ENCODE assay signal across 8 mouse cellular contexts in the genomic region with DNA sequence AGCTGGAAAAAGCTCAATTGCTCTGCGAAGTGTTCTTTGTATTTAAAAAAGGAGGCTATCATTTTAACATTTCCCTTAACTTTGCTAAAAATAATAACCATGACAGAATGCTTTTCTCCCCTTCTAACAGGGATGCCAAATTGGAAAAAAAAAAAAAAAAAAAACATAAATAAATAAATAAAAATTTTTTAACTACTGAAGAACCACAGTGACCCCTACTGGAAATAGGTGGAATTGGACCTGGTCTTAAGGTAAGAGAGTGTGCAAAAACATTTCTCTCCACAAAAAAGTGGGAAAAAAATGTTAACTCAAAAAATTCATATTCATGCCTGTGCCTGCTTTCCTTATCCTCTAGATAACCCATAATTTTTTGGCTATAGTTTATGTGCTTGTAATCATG.
DNase-seq lines count a peak whose midpoint lies in the region; ATAC-seq lines count a peak whose summit lies in the region.

No protein-coding gene starts in this region.

- 81% methylated on average over 1 of the region's 1 CpGs for WGBS in heart, embryonic 11.5 days (ENCODE audit: insufficient replicate concordance)
- 85% methylated on average over 1 of the region's 1 CpGs for WGBS in neural tube, embryonic 11.5 days
- 64% methylated on average over 1 of the region's 1 CpGs for WGBS in intestine, embryonic 16.5 days

- peak; percentile 16 for DNase-seq in heart, adult 8-10 months (ENCODE audit: low spot score)
- DNase-seq in neural tube, embryonic 11.5 days (ENCODE audit: low spot score) = peak; percentile 26
- DNase-seq in neural tube, embryonic 10.5 days (ENCODE audit: extremely low spot score, low spot score) = no peak
- DNase-seq in adipocyte (ENCODE audit: low spot score) = peak; percentile 51
- DNase-seq in left cerebral cortex, postnatal 10 days (ENCODE audit: extremely low spot score in 1 of 2, low spot score in 2 of 2) = peak; percentile 49 to 52
- peak; percentile 62 for DNase-seq in splenic B cell, adult 2 months (ENCODE audit: low read depth, low spot score)

- H3K36me3 ChIP-seq in heart, embryonic 11.5 days (ENCODE audit: control insufficient read depth, insufficient read depth, low read length) = no peaks in the 10 kb centered on the region
- no peaks in the 10 kb centered on the region for H3K36me3 ChIP-seq in neural tube, embryonic 11.5 days (ENCODE audit: control insufficient read depth, insufficient read depth, low read length)
- no peaks in the 10 kb centered on the region for H3K36me3 ChIP-seq in splenic B cell, adult 2 months (ENCODE audit: control insufficient read depth, insufficient read depth, low read length, poor library complexity, severe bottlenecking)
- no peaks in the 10 kb centered on the region for H3K36me3 ChIP-seq in intestine, embryonic 16.5 days (ENCODE audit: control insufficient read depth, insufficient read depth, low read length)

- H3K4me1 ChIP-seq in heart, embryonic 11.5 days (ENCODE audit: control insufficient read depth, insufficient read depth, low read length) = no peaks in the 10 kb centered on the region; the same call in 1 of the 2 replicates
- H3K4me1 ChIP-seq in neural tube, embryonic 11.5 days (ENCODE audit: control insufficient read depth, insufficient read depth, low read length) = no peaks in the 10 kb centered on the region
- no peaks in the 10 kb centered on the region for H3K4me1 ChIP-seq in intestine, embryonic 16.5 days (ENCODE audit: control insufficient read depth, insufficient read depth, low read length)

- no peaks in the 10 kb centered on the region for H3K9me3 ChIP-seq in heart, embryonic 11.5 days (replicated peaks; ENCODE audit: control insufficient read depth, low read length)
- H3K9me3 ChIP-seq in neural tube, embryonic 11.5 days (ENCODE audit: control insufficient read depth, low read length) = no peaks in the 10 kb centered on the region
- no peaks in the 10 kb centered on the region for H3K9me3 ChIP-seq in intestine, embryonic 16.5 days (ENCODE audit: control insufficient read depth, low read length)

- no peak overlapping the region for H3K4me2 ChIP-seq in heart, embryonic 11.5 days
- H3K4me2 ChIP-seq in neural tube, embryonic 11.5 days (ENCODE audit: low read depth) = no peak overlapping the region
- no peak overlapping the region for H3K4me2 ChIP-seq in intestine, embryonic 16.5 days (ENCODE audit: low read depth, low read length)

- no peaks in the 10 kb centered on the region for H3K27me3 ChIP-seq in heart, embryonic 11.5 days (ENCODE audit: control insufficient read depth, insufficient read depth, low read length)
- no peaks in the 10 kb centered on the region for H3K27me3 ChIP-seq in neural tube, embryonic 11.5 days (ENCODE audit: control insufficient read depth, insufficient read depth, low read length)
- H3K27me3 ChIP-seq in splenic B cell, adult 2 months (ENCODE audit: control insufficient read depth, insufficient read depth, low read length, poor library complexity, severe bottlenecking) = no peaks in the 10 kb centered on the region
- H3K27me3 ChIP-seq in intestine, embryonic 16.5 days (replicated peaks; ENCODE audit: control insufficient read depth, insufficient read depth, low read length) = no peaks in the 10 kb centered on the region

- H3K4me3 ChIP-seq in heart, embryonic 11.5 days (ENCODE audit: low read depth, low read length) = no peak overlapping the region
- no peak overlapping the region for H3K4me3 ChIP-seq in neural tube, embryonic 11.5 days (ENCODE audit: low read depth, low read length)
- H3K4me3 ChIP-seq in intestine, embryonic 16.5 days (ENCODE audit: low read length) = no peak overlapping the region

- intact Hi-C loops in left cerebral cortex, postnatal 10 days (cut with DNase I) = loop anchor here (2.0 to 10.0 kb wide), 2 partner anchors 333 to 807 kb away; no protein-coding TSS in a partner anchor

- no peak overlapping the region for H3K9ac ChIP-seq in heart, embryonic 11.5 days (ENCODE audit: low read depth, low read length)
- H3K9ac ChIP-seq in neural tube, embryonic 11.5 days (ENCODE audit: low read length) = no peak overlapping the region
- H3K9ac ChIP-seq in intestine, embryonic 16.5 days (ENCODE audit: low read depth, low read length) = no peak overlapping the region

- H3K27ac ChIP-seq in heart, embryonic 11.5 days (ENCODE audit: low read depth, low read length) = no peak overlapping the region
- no peak overlapping the region for H3K27ac ChIP-seq in neural tube, embryonic 11.5 days (ENCODE audit: low read depth, low read length)
- H3K27ac ChIP-seq in intestine, embryonic 16.5 days (ENCODE audit: low read length) = no peak overlapping the region

- ATAC-seq in heart, embryonic 11.5 days (replicated peaks; ENCODE audit: insufficient number of reproducible peaks, low FRiP score, low TSS enrichment) = no peak
- peak; percentile 35; the same call in 1 of the 2 replicates for ATAC-seq in neural tube, embryonic 11.5 days (ENCODE audit: insufficient read depth, low FRiP score, low TSS enrichment)
- no peak for ATAC-seq in intestine, embryonic 16.5 days
